Mouse (Mus musculus) activated CD4-positive, CD25-positive, alpha-beta regulatory T cell (primary cell): ENCODE measurements around the gene Katna1. TPM values are rescaled to one million over a fixed set of nuclear protein-coding genes. Genes with fewer than 3 reads are reported as not detected.

Experiments used
- polyA plus RNA-seq, 2 experiments: library from polyadenylated mRNA; unstranded; fragments of 100-300 nt; shearing (Covaris generic); gene quantifications; one replicate each; pipeline ENCODE4 v1.2.1; 2017

Katna1 gene
- polyA plus RNA-seq, result 10 to 100 TPM; 74.4 to 80.0 TPM

DNA sequence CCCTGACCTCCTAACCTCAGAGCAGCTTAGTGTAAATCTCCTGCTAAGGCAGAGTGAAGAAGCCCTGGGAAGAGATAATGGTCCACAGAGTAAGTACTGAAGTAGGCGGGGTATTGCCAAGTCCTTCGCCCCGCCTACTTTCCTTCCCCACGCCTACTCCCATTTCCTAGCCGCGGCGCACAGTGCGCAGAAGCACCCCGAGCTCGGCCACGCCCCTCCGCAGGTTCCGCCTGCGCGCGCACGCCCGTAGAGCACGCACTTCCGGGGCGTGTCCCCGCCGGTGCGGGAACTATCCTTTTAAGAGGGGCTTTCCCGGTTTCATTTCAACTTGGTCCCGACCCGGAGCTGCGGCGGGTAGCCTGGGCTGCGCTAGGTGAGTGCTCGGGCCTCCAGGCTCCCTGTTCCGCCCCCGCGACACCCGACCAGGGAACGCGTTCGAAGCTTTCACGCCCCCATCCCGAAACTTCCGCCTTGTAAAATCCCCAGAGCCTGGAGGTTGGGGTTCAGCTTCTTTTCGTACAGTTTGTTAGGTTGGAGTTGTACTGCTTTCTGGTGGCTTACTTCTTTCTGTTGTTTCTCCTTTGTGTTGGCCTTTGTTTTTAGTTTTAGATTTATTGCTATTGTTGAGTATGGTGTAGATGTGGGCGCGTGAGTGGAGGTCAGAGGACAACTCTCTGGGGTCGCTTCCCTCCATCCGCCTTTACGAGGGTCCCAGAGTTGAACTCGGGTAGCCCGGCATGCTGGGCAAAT, at the start of gene Katna1:
Gene Katna1, plus strand, starts transcription at position 250 of the 750 bp plus-strand sequence.

DNA sequence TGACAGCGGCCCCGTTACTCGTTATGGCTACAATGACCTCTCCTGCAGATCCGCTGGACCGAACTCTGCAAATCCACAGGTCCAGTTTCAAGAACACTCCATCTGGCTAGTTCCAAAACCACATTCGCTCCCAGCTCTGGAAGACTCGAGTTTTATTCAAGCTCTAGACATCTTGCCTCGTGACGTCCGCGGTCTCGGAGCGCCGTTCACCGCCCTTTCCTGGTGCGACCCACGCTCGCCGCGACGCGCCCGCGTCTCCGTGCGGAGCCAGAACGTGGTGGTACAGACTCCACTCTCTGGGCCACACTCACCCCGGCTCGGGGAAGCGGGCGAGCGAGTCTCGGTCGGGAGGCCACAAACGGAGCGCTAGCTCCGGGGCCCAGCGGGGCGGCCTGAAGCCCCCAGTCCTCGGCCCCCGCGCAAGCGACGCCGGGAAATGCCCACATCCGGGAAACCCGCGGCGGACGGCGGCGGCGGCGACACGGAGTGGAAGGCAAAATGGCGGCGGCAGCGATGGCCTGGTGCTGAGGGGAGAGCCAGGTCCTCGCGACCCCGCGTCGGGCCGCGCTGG, 45.0 kb upstream of the Katna1 start, which contains the start of the genes Pcmt1 and Lats1:
Gene Pcmt1, minus strand, starts transcription at position 406 of the 571 bp plus-strand sequence.
Gene Lats1, plus strand, starts transcription at position 484 of the 571 bp plus-strand sequence.

DNA sequence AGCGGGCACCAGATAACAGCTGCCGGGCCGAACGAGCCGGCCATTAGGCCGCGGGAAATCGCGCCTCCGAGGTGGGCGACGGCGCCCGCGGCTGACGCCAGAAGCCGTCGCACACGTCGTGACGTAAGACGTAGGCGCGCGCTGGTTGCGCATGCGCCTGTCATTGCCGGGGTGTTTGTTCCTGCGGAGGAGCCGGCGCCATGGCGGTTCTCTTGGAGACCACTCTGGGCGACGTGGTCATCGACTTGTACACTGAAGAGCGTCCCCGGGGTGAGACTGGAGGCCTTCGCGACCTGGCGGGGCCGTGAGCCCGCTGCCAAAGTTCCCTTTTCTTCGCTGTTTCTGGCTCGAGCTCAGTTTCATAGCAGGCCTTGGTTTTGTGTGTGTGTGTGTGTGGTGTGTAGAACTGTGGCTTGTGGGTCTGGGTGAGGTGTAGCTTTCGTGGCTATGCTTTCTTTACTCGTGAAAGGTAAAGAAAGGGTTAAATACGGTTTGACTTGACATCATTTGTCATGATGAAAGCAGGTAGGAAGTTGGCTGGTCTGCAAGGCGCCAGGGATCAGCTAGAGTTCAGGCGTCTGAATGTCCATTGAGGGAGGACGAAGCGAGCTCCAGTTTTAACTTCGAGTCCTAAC, 67.1 kb downstream of the Katna1 start, which contains the start of the genes Ginm1 and Ppil4:
Gene Ginm1, minus strand, starts transcription at position 74 of the 635 bp plus-strand sequence.
Gene Ppil4, plus strand, starts transcription at position 141 of the 635 bp plus-strand sequence.

Other genes with a start within 250 kb of the Katna1 start
- 1 to 10 TPM in 1 of 2 experiments, under 1 TPM in 1; 0.54 to 1.7 TPM for gene Lrp11, start 136.2 kb upstream of the Katna1 start, polyA plus RNA-seq
- gene Nup43, start 58.5 kb upstream of the Katna1 start, polyA plus RNA-seq, result 10 to 100 TPM; 11.6 to 24.6 TPM
- 100 to 1,000 TPM in 1 of 2 experiments, 10 to 100 TPM in 1; 89.8 to 105 TPM for gene Pcmt1, start 44.9 kb upstream of the Katna1 start, polyA plus RNA-seq
- 10 to 100 TPM in 1 of 2 experiments, 1 to 10 TPM in 1; 6.8 to 10.2 TPM for gene Lats1, start 44.8 kb upstream of the Katna1 start, polyA plus RNA-seq
- 10 to 100 TPM; 50.3 to 78.4 TPM for gene Ginm1, start 66.8 kb downstream of the Katna1 start, polyA plus RNA-seq
- gene Ppil4, start 66.9 kb downstream of the Katna1 start, polyA plus RNA-seq, result 10 to 100 TPM; 62.4 to 85.9 TPM
- gene Zc3h12d, start 106.5 kb downstream of the Katna1 start, polyA plus RNA-seq, result 10 to 100 TPM; 18.2 to 38.2 TPM
- gene Tab2, start 230.2 kb downstream of the Katna1 start, polyA plus RNA-seq, result 10 to 100 TPM; 15.8 to 16.6 TPM